ENCODE assay signal across 26 mouse cellular contexts in the genomic region with DNA sequence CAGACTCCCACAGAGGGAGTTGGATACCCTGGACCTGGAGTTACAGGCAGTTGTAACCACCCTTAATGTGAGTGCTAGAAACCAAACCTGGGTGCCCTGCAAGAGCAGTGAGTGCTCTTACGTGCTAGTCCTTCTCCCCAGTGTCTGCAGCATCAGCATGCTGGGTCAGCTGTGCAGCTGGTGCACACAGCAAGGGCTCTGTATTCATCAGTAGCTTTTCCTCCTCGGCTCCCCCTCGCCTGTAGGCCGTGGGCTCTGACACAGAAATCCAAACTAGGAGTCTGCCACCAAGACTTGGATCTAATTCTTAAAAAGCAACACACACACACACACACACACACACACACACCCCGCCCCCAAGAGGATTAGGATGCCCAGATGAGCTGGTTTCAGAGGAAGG. TPM values are rescaled to one million over a fixed set of nuclear protein-coding genes. Genes with fewer than 3 reads are reported as not detected.
"Had no signal": no experiment of that assay in that cellular context is flagged by ENCODE, and none has a peak within 500 bp of the region (broad histone marks: within the 10 kb centered on the region; RNA-seq: fewer than 3 reads in every experiment).

No protein-coding gene starts in this region.

RNA-seq across cellular contexts. Expression of a gene that starts 2.5 kb away (rescaled TPM):
- polyA plus RNA-seq: inflammation-experienced regulatory T-cells, adult 6 months had no signal

RNA-seq across cellular contexts. Expression of a gene that starts 36.3 kb away (rescaled TPM):
- polyA plus RNA-seq: heart, embryonic 11.5 days; heart, embryonic 12.5 days; heart, embryonic 13.5 days; heart, embryonic 14.5 days; heart, embryonic 15.5 days; heart, embryonic 16.5 days; heart, postnatal 0 days; hindbrain, embryonic 10.5 days; hindbrain, embryonic 11.5 days; hindbrain, embryonic 12.5 days; hindbrain, embryonic 13.5 days; hindbrain, embryonic 14.5 days; hindbrain, embryonic 15.5 days; hindbrain, embryonic 16.5 days; hindbrain, postnatal 0 days; intestine, embryonic 14.5 days; intestine, embryonic 15.5 days; intestine, embryonic 16.5 days; intestine, postnatal 0 days; kidney, adult 2 months; kidney, embryonic 14.5 days; kidney, embryonic 15.5 days; kidney, embryonic 16.5 days; kidney, postnatal 0 days; large intestine, adult 2 months had no signal

RNA-seq across cellular contexts. Expression of a gene that starts 37.1 kb away (rescaled TPM):
- polyA plus RNA-seq: heart, embryonic 11.5 days; heart, embryonic 12.5 days; heart, embryonic 13.5 days; heart, embryonic 14.5 days; heart, embryonic 15.5 days; heart, embryonic 16.5 days; heart, postnatal 0 days; hindbrain, embryonic 10.5 days; hindbrain, embryonic 11.5 days; hindbrain, embryonic 12.5 days; hindbrain, embryonic 13.5 days; hindbrain, embryonic 14.5 days; hindbrain, embryonic 15.5 days; hindbrain, embryonic 16.5 days; hindbrain, postnatal 0 days; inflammation-experienced regulatory T-cells, adult 6 months; intestine, embryonic 15.5 days; intestine, embryonic 16.5 days; kidney, embryonic 14.5 days; large intestine, adult 2 months had no signal
